Mouse (Mus musculus): ENCODE results near the gene Dock6. TPM values are rescaled to one million over a fixed set of nuclear protein-coding genes. Genes with fewer than 3 reads are reported as not detected.
"Not testable (repeated sequence)": the region's sequence is repeated elsewhere in the genome, so short reads cannot be mapped to it uniquely, and the experiment has no call there.

The Dock6 gene
- polyA plus RNA-seq, 1 experiment from 2014 or later: 28.3 TPM

DNA sequence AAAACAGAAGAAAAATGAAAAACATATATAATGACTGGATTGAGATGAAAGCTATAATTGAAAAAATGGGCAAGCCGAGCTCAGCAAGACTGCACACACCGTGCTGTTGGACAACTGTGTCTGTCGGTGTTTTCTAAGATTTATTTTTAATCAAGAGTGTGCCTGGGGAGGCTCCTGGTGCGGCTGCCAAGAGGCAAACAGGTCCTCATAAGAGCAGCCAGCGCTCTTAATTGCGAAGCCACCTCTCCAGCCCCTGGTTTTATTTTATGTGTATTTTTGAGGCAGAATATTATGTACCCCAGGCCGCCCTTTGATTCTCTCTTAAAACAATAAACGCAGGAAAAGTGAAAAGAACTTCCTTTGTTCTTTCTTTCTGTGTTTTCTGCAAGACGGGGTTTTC lies 64.2 kb downstream of the Dock6 start:
- Histone ChIP-seq H3K9me3 (ENCODE audit: control insufficient read depth, low read length) (no peaks in the 10 kb centered on the region), H3K27me3 (replicated peaks; ENCODE audit: control insufficient read depth, insufficient read depth, low read length) (no peaks in the 10 kb centered on the region), H3K4me3 (ENCODE audit: low read depth, low read length) (no peak overlapping the region), H3K36me3 (ENCODE audit: control insufficient read depth, insufficient read depth, low read length) (peaks cover 91% of the 10 kb centered on the region), H3K4me2 (ENCODE audit: low read depth, low read length) (no peak overlapping the region), H3K4me1 (ENCODE audit: control insufficient read depth, insufficient read depth, low read length) (peaks cover 9% of the 10 kb centered on the region; the same call in 1 of the 2 replicates), H3K9ac (ENCODE audit: low read depth, low read length) (no peak overlapping the region), H3K27ac (replicated peaks; ENCODE audit: low read depth, low read length) (no peak overlapping the region)
- no peak for ATAC-seq (ENCODE audit: low read depth)
- WGBS: 77% methylated on average over 9 of the region's 9 CpGs
- DNase-seq (ENCODE audit: low spot score): no peak

DNA sequence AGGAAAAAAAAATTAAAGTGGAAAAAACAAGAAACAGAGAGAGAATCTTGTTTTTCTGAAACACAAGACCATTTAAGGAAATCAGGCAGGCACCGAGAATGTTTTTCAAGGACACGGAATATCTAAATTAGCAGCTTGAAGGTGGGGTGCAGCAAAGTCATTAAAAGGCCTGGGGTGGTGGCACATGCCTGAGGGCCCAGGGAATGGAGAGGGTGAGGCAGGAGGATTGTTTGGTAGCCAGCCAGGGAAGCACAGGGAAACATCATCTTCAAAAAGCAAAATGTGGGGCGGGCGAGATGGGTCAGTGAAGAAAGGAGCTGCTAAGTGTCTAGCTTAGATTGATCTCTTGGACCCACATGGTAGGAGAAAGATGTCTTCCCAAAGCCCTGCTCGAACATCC lies 64.8 kb downstream of the Dock6 start:
- Histone ChIP-seq H3K4me2 (ENCODE audit: low read depth, low read length) (no peak overlapping the region), H3K9me3 (ENCODE audit: control insufficient read depth, low read length) (no peaks in the 10 kb centered on the region), H3K27me3 (replicated peaks; ENCODE audit: control insufficient read depth, insufficient read depth, low read length) (no peaks in the 10 kb centered on the region), H3K27ac (replicated peaks; ENCODE audit: low read depth, low read length) (peak overlapping the region; percentile 69), H3K36me3 (ENCODE audit: control insufficient read depth, insufficient read depth, low read length) (peaks cover 88% of the 10 kb centered on the region), H3K4me1 (ENCODE audit: control insufficient read depth, insufficient read depth, low read length) (peaks cover 4% of the 10 kb centered on the region; the same call in 1 of the 2 replicates), H3K4me3 (ENCODE audit: low read depth, low read length) (no peak overlapping the region), H3K9ac (ENCODE audit: low read depth, low read length) (no peak overlapping the region)
- no peak for ATAC-seq (ENCODE audit: low read depth)
- DNase-seq (ENCODE audit: low spot score): no peak
- WGBS: 72% methylated on average over 5 of the region's 5 CpGs

DNA sequence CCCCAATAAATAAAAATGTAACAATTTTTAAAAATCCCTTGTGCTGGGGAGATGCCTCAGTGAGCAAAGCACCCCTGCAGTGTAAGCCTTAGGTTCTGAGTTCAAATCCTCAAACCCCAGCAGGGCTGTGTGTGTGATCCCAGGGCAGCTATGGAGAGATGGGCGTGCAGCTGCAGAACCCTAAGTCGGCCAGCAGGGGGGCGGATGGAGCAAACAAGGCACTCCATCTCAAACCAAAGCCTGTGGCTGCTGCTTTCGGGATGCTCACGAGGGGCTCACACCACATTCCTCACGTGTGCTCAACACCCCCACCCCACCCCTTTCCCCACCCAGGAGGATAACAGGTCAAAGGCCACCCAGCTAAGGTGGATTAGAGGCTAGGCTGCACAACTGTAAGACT lies 65.5 kb downstream of the Dock6 start:
- Histone ChIP-seq H3K4me3 (ENCODE audit: low read depth, low read length) (no peak overlapping the region), H3K27ac (replicated peaks; ENCODE audit: low read depth, low read length) (no peak overlapping the region), H3K27me3 (replicated peaks; ENCODE audit: control insufficient read depth, insufficient read depth, low read length) (no peaks in the 10 kb centered on the region), H3K4me2 (ENCODE audit: low read depth, low read length) (no peak overlapping the region), H3K36me3 (ENCODE audit: control insufficient read depth, insufficient read depth, low read length) (peaks cover 92% of the 10 kb centered on the region), H3K4me1 (ENCODE audit: control insufficient read depth, insufficient read depth, low read length) (peaks cover under 1% of the 10 kb centered on the region; the same call in 1 of the 2 replicates), H3K9ac (ENCODE audit: low read depth, low read length) (no peak overlapping the region), H3K9me3 (ENCODE audit: control insufficient read depth, low read length) (no peaks in the 10 kb centered on the region)
- WGBS: 19% methylated on average over 6 of the region's 6 CpGs
- peak; percentile 50 for DNase-seq (ENCODE audit: low spot score)
- ATAC-seq (ENCODE audit: low read depth): no peak; the same call in 1 of the 2 replicates

DNA sequence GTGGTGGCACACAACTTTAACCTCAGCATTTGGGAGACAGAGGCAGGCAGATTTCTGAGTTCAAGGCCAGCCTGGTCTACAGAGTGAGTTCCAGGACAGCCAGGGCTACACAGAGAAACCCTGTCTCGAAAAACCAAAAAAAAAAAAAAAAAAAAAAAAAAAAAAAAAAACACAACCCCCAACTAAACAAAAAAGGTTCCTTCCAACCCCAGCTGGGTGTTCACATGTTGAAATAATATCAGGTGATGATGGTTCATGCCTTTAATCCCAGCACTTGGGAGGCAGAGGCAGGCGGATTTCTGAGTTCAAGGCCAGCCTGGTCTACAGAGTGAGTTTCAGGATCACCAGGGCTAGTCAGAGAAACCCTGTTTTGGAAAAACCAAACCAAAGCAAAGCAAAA lies 66.1 kb downstream of the Dock6 start:
- H3K27ac ChIP-seq (replicated peaks; ENCODE audit: low read depth, low read length); H3K27me3 ChIP-seq (replicated peaks; ENCODE audit: control insufficient read depth, insufficient read depth, low read length); DNase-seq (ENCODE audit: low spot score); H3K4me1 ChIP-seq (ENCODE audit: control insufficient read depth, insufficient read depth, low read length); H3K4me3 ChIP-seq (ENCODE audit: low read depth, low read length); ATAC-seq (ENCODE audit: low read depth); H3K9me3 ChIP-seq (ENCODE audit: control insufficient read depth, low read length); H3K4me2 ChIP-seq (ENCODE audit: low read depth, low read length); H3K9ac ChIP-seq (ENCODE audit: low read depth, low read length): not testable (repeated sequence)
- peaks cover 92% of the 10 kb centered on the region for H3K36me3 ChIP-seq (ENCODE audit: control insufficient read depth, insufficient read depth, low read length)
- 96% methylated on average over 1 of the region's 2 CpGs for WGBS

DNA sequence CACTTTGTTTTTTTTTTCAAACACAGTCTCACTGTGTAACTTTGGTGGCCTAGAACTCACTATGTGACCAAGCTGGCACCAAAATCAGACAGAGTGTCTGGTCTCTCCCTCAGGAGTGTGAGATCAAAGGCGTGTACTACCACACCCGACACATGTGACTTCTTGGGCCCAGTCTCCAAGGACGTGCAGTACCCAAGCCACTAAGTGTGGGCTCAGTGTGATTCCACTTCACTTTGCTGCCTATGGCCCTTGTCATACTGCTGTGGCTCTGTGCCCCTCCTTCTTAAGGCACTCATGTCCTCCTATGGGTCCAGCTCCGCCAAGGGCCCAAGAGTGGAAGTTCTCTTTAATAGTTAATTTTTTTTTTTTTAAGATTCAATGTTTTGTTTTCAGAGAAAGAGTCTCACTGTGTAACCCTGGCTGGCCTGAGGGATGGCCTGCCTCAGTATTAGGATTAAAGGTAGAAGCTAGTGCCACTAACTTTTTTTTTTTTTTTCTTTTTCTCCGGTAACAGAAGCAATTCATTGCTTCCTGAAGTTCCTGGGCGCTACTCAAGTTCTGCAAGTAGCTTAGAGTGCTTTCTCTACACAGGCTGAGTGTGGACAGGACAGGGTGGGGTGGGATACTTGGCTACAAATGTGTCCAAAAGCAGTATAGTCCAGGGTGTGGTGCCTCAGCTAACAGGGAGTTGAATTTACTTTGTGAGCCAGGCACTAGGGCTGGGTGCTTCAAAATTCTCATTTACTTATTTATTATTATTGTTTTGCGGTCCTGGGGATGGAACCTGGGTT lies 67.7 kb downstream of the Dock6 start:
- no peak for DNase-seq (ENCODE audit: low spot score)
- peaks cover 92% of the 10 kb centered on the region for H3K36me3 ChIP-seq (ENCODE audit: control insufficient read depth, insufficient read depth, low read length)
- 85% methylated on average over 7 of the region's 7 CpGs for WGBS
- no peak for ATAC-seq (ENCODE audit: low read depth)
- no peaks in the 10 kb centered on the region for H3K27me3 ChIP-seq (replicated peaks; ENCODE audit: control insufficient read depth, insufficient read depth, low read length)
- H3K27ac ChIP-seq (replicated peaks; ENCODE audit: low read depth, low read length): no peak overlapping the region
- no peak overlapping the region for H3K4me3 ChIP-seq (ENCODE audit: low read depth, low read length)
- H3K9ac ChIP-seq (ENCODE audit: low read depth, low read length): no peak overlapping the region
- no peak overlapping the region for H3K4me2 ChIP-seq (ENCODE audit: low read depth, low read length)
- no peaks in the 10 kb centered on the region for H3K4me1 ChIP-seq (ENCODE audit: control insufficient read depth, insufficient read depth, low read length)
- no peaks in the 10 kb centered on the region for H3K9me3 ChIP-seq (ENCODE audit: control insufficient read depth, low read length)

DNA sequence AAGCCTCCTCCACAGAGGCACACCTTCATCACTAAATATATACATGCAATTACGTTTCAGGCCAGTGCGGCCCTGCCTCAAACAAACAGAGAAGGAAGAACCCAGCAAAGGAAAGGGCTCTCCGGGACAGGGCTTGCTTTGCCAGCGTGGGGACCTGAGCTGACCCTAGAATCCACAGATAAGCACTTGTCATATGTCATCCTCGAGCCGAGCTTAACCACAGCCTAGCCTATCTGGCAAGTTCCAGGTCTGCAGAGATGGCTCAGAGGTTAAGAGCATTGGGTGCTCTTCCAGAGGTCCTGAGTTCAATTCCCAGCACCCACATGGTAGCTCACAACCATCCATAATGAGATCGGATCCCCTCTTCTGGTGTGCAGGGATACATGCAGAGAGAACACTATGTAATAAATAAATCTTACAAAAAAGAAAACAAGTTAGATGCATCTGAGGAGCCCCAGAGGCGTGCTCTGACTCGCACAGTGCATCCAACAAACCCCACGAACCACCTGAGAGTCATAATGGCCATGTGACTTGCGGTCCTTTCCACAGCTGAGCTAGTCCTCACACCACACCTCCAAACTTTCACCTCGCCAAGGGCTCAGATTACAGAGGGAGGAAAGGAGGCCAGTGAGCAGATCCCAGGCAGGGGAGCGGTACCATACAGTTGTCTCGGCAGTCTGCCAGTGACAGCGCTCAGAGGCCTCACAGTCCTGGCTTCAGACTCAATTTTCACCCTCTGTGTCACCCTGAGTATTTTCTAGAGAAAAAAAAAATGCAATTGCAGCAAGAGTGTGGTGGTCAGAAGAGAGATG lies 70.6 kb downstream of the Dock6 start:
- H3K4me2 ChIP-seq (ENCODE audit: low read depth, low read length): no peak overlapping the region
- H3K4me1 ChIP-seq (ENCODE audit: control insufficient read depth, insufficient read depth, low read length): no peaks in the 10 kb centered on the region
- H3K4me3 ChIP-seq (ENCODE audit: low read depth, low read length): no peak overlapping the region
- no peaks in the 10 kb centered on the region for H3K9me3 ChIP-seq (ENCODE audit: control insufficient read depth, low read length)
- peak; percentile 75 for DNase-seq (ENCODE audit: low spot score)
- peak; percentile 84 for ATAC-seq (ENCODE audit: low read depth)
- H3K27ac ChIP-seq (replicated peaks; ENCODE audit: low read depth, low read length): no peak overlapping the region
- 73% methylated on average over 15 of the region's 15 CpGs for WGBS
- H3K9ac ChIP-seq (ENCODE audit: low read depth, low read length): no peak overlapping the region
- H3K27me3 ChIP-seq (replicated peaks; ENCODE audit: control insufficient read depth, insufficient read depth, low read length): no peaks in the 10 kb centered on the region
- peaks cover 89% of the 10 kb centered on the region for H3K36me3 ChIP-seq (ENCODE audit: control insufficient read depth, insufficient read depth, low read length)

DNA sequence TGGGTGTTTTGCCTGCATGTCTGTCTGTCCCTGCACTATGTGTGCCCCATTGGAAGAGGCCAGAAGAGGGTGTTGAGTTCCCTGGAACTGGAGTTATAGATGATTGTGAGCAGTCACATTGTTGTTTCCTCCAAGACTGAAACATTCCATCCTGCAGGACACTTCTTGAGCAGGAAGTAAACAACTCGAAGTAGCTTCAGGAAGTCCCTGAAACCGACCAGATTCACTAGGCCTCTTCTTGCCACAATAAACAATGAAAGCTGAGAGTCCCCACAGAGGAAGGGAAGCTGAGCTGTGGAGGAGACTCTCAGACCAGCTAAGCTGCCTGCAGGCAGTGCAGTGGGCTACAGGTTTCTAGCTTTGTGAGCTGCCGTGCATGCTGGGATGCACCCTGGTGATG lies 74.7 kb downstream of the Dock6 start:
- H3K9ac ChIP-seq (ENCODE audit: low read depth, low read length): no peak overlapping the region
- no peak overlapping the region for H3K4me3 ChIP-seq (ENCODE audit: low read depth, low read length)
- DNase-seq (ENCODE audit: low spot score) (no peak), ATAC-seq (ENCODE audit: low read depth) (no peak)
- 88% methylated on average over 3 of the region's 3 CpGs for WGBS
- no peaks in the 10 kb centered on the region for H3K9me3 ChIP-seq (ENCODE audit: control insufficient read depth, low read length)
- no peaks in the 10 kb centered on the region for H3K27me3 ChIP-seq (replicated peaks; ENCODE audit: control insufficient read depth, insufficient read depth, low read length)
- H3K4me1 ChIP-seq (ENCODE audit: control insufficient read depth, insufficient read depth, low read length): no peaks in the 10 kb centered on the region
- H3K4me2 ChIP-seq (ENCODE audit: low read depth, low read length): no peak overlapping the region
- peaks cover 90% of the 10 kb centered on the region for H3K36me3 ChIP-seq (ENCODE audit: control insufficient read depth, insufficient read depth, low read length)
- H3K27ac ChIP-seq (replicated peaks; ENCODE audit: low read depth, low read length): no peak overlapping the region

DNA sequence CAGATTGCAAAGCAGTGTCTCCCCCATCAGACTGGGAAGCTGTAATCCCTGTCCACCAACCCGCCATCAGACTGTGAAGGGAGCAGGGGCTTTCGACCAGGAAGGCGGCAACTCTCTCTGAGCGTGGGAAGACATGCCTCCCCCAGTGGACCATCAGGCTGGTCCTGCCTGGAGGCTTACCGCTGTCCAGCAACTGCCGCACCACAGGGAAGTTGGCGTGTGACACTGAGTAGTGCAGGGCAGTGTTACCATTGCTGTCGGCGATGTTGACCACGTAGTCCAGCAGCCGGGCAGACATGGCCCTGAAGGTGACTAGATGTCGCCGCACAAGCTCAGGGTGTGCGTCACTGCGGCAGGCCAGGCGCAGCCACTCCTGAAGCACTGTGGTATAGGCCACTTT lies 78.1 kb downstream of the Dock6 start:
- H3K9ac ChIP-seq (ENCODE audit: low read depth, low read length): no peak overlapping the region
- no peak for DNase-seq (ENCODE audit: low spot score)
- no peak overlapping the region for H3K4me2 ChIP-seq (ENCODE audit: low read depth, low read length)
- H3K4me3 ChIP-seq (ENCODE audit: low read depth, low read length): no peak overlapping the region
- peaks cover 89% of the 10 kb centered on the region for H3K36me3 ChIP-seq (ENCODE audit: control insufficient read depth, insufficient read depth, low read length)
- no peak for ATAC-seq (ENCODE audit: low read depth)
- H3K9me3 ChIP-seq (ENCODE audit: control insufficient read depth, low read length): no peaks in the 10 kb centered on the region
- no peak overlapping the region for H3K27ac ChIP-seq (replicated peaks; ENCODE audit: low read depth, low read length)
- WGBS: 93% methylated on average over 16 of the region's 16 CpGs
- no peaks in the 10 kb centered on the region for H3K27me3 ChIP-seq (replicated peaks; ENCODE audit: control insufficient read depth, insufficient read depth, low read length)
- H3K4me1 ChIP-seq (ENCODE audit: control insufficient read depth, insufficient read depth, low read length): no peaks in the 10 kb centered on the region; the same call in 1 of the 2 replicates
